Mouse (Mus musculus) adrenal gland, postnatal 10 days (tissue): Measurements from ENCODE around the gene Dhrs1. TPM values are rescaled to one million over a fixed set of nuclear protein-coding genes. Genes with fewer than 3 reads are reported as not detected.

ENCODE experiments used
- DNase-seq: peaks from one replicate; pipeline ENCODE4 v3.0.0; 2021; ENCODE audit warnings: mixed read lengths
- total RNA-seq, 2 experiments: library from RNA; stranded (reverse); gene quantifications; 2 replicates each; pipeline ENCODE4 v1.2.3; 2021

Dhrs1 gene
- total RNA-seq, 2 experiments from 2014 or later = 77.4 to 82.0 TPM

GRCm38 (mm10) chr14:55763166-55763565 is 17.7 kb upstream of the Dhrs1 start:
- no peak for DNase-seq

GRCm38 (mm10) chr14:55762001-55762821 is 16.7 kb upstream of the Dhrs1 start:
- peak; percentile 63 for DNase-seq

- no peak for DNase-seq
These were observed 15.7 kb upstream of the Dhrs1 start, which contains the start of gene Ltb4r2 for GRCm38 (mm10) chr14:55761163-55761562. Ltb4r2 (plus strand) TSS chr14:55761428.

- peak; percentile 91 for DNase-seq
These were observed 14.7 kb upstream of the Dhrs1 start for GRCm38 (mm10) chr14:55760156-55760555.

- peak; percentile 60 for DNase-seq
These were observed 12.9 kb upstream of the Dhrs1 start, which contains the start of gene Cideb for GRCm38 (mm10) chr14:55758363-55758784. Cideb (minus strand) TSS chr14:55758458.

- no peak for DNase-seq
These were observed 12.1 kb upstream of the Dhrs1 start for GRCm38 (mm10) chr14:55757566-55757965.

- DNase-seq = no peak
These were observed 1.8 kb upstream of the Dhrs1 start for GRCm38 (mm10) chr14:55747051-55747847.

GRCm38 (mm10) chr14:55745861-55746237 is 359 bp upstream of the Dhrs1 start:
- DNase-seq = no peak

- DNase-seq = peak; percentile 93
These were observed 1.8 kb downstream of the Dhrs1 start for GRCm38 (mm10) chr14:55743711-55744110.

- no peak for DNase-seq
These were observed 8.3 kb downstream of the Dhrs1 start for GRCm38 (mm10) chr14:55737086-55737687.

- no peak for DNase-seq
These were observed 9.7 kb downstream of the Dhrs1 start for GRCm38 (mm10) chr14:55735758-55736157.

- no peak for DNase-seq
These were observed 10.2 kb downstream of the Dhrs1 start for GRCm38 (mm10) chr14:55735334-55735733.

- DNase-seq = no peak
These were observed 10.6 kb downstream of the Dhrs1 start for GRCm38 (mm10) chr14:55734869-55735268.

- DNase-seq = no peak
These were observed 11.6 kb downstream of the Dhrs1 start for GRCm38 (mm10) chr14:55733889-55734288.

- DNase-seq = no peak
These were observed 14.9 kb downstream of the Dhrs1 start for GRCm38 (mm10) chr14:55730531-55731032.

- DNase-seq = no peak
These were observed 15.4 kb downstream of the Dhrs1 start for GRCm38 (mm10) chr14:55730116-55730515.

GRCm38 (mm10) chr14:55727889-55728685 is 17.4 kb downstream of the Dhrs1 start:
- DNase-seq = no peak

- DNase-seq = no peak
These were observed 19.2 kb downstream of the Dhrs1 start for GRCm38 (mm10) chr14:55726261-55726660.

GRCm38 (mm10) chr14:55724411-55724871 is 21.0 kb downstream of the Dhrs1 start:
- DNase-seq = peak; percentile 67

GRCm38 (mm10) chr14:55723433-55723832 is 22.1 kb downstream of the Dhrs1 start:
- no peak for DNase-seq

GRCm38 (mm10) chr14:55722438-55722945 is 23.0 kb downstream of the Dhrs1 start:
- no peak for DNase-seq
